Comparison of ENCODE assay signal across 8 mouse cellular contexts in the genomic region with DNA sequence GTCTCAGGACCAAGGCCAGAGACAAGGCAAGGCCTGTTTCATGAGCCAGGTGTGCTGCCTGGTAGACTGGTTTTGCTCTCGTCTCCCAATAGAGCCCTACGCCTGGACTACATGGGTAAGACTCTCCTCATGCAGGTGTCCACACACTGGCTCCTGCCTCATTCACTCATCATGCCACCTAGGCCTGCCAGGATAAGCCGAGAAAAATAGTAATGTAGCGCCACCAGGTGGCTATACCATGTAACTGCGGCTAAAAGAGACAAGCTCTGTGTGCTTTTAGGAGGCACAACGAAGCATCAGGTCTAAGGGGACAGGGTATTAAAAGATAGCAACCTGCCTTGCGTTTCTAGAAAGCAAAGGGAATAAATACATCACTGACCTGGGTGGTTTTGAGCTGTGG. TPM values are rescaled to one million over a fixed set of nuclear protein-coding genes. Genes with fewer than 3 reads are reported as not detected.
A peak's percentile ranks its signal among the peaks of the same experiment; 100 is the strongest.
DNase-seq lines count a peak whose midpoint lies in the region; ATAC-seq and TF ChIP-seq lines count a peak whose summit lies in the region.

No protein-coding gene starts in this region.

- H3K27me3 ChIP-seq in forebrain, embryonic 14.5 days (replicated peaks; ENCODE audit: control insufficient read depth, insufficient read depth, low read length), result 0 out of 2 replicates have a peak, but pooled peaks cover 16% of the 10 kb centered on the region
- peaks cover 31% of the 10 kb centered on the region for H3K27me3 ChIP-seq in forebrain, embryonic 12.5 days
- H3K27me3 ChIP-seq in spleen, adult 2 months (ENCODE audit: control insufficient read depth, insufficient read depth, low read length), result no peaks in the 10 kb centered on the region
- no peaks in the 10 kb centered on the region for H3K27me3 ChIP-seq in hindbrain, postnatal 0 days (ENCODE audit: insufficient read depth, low read length)
- no peaks in the 10 kb centered on the region for H3K27me3 ChIP-seq in liver, adult 2 months (ENCODE audit: control insufficient read depth, insufficient read depth, low read length)

- H3K79me2 ChIP-seq in liver, adult 2 months (ENCODE audit: control insufficient read depth, insufficient read depth, low read length), result no peaks in the 10 kb centered on the region

- H3K9ac ChIP-seq in forebrain, embryonic 14.5 days (ENCODE audit: low read length), result no peak overlapping the region
- H3K9ac ChIP-seq in forebrain, embryonic 12.5 days, result no peak overlapping the region
- H3K9ac ChIP-seq in hindbrain, postnatal 0 days (replicated peaks; ENCODE audit: low read length), result no peak overlapping the region
- H3K9ac ChIP-seq in liver, adult 2 months (ENCODE audit: low read depth, low read length), result no peak overlapping the region

- DNase-seq in forebrain, embryonic 14.5 days (ENCODE audit: low spot score), result peak; percentile 64
- DNase-seq in spleen, adult 2 months (ENCODE audit: low read depth in 1 of 2, low spot score in 2 of 2), result no peak
- DNase-seq in spleen, adult 12 weeks (ENCODE audit: low spot score), result no peak
- DNase-seq in cerebellum, adult 8-10 months, result peak; percentile 43
- DNase-seq in hindbrain, postnatal 0 days (ENCODE audit: low spot score), result peak; percentile 78
- DNase-seq in liver, adult 2 months (ENCODE audit: extremely low read depth, low read depth, low spot score), result peak; percentile 51
- DNase-seq in retina, postnatal 7 days (ENCODE audit: low read depth, low spot score), result peak; percentile 32

- H3K27ac ChIP-seq in forebrain, embryonic 14.5 days (ENCODE audit: low read depth, low read length), result no peak overlapping the region
- no peak overlapping the region for H3K27ac ChIP-seq in forebrain, embryonic 12.5 days
- no peak overlapping the region for H3K27ac ChIP-seq in spleen, adult 2 months (ENCODE audit: insufficient read depth, low read length)
- no peak overlapping the region for H3K27ac ChIP-seq in hindbrain, postnatal 0 days
- no peak overlapping the region for H3K27ac ChIP-seq in liver, adult 2 months (replicated peaks; ENCODE audit: insufficient read depth, low read depth, low read length)

- no peaks in the 10 kb centered on the region for H3K9me3 ChIP-seq in forebrain, embryonic 14.5 days (replicated peaks; ENCODE audit: control insufficient read depth, low read length)
- H3K9me3 ChIP-seq in forebrain, embryonic 12.5 days, result no peaks in the 10 kb centered on the region
- no peaks in the 10 kb centered on the region for H3K9me3 ChIP-seq in hindbrain, postnatal 0 days (ENCODE audit: low read length)

- no peak overlapping the region for H3K4me3 ChIP-seq in forebrain, embryonic 14.5 days (ENCODE audit: low read depth, low read length)
- no peak overlapping the region for H3K4me3 ChIP-seq in forebrain, embryonic 12.5 days (replicated peaks)
- no peak overlapping the region for H3K4me3 ChIP-seq in spleen, adult 2 months (ENCODE audit: extremely low read depth, insufficient read depth, insufficient read length)
- no peak overlapping the region for H3K4me3 ChIP-seq in hindbrain, postnatal 0 days (ENCODE audit: low read length)
- no peak overlapping the region for H3K4me3 ChIP-seq in liver, adult 2 months (ENCODE audit: insufficient read depth, low read depth, low read length)

- no peaks in the 10 kb centered on the region for H3K36me3 ChIP-seq in forebrain, embryonic 14.5 days (ENCODE audit: control insufficient read depth, insufficient read depth, low read length)
- H3K36me3 ChIP-seq in forebrain, embryonic 12.5 days (replicated peaks), result no peaks in the 10 kb centered on the region
- H3K36me3 ChIP-seq in spleen, adult 2 months (ENCODE audit: control insufficient read depth, insufficient read depth, low read length), result no peaks in the 10 kb centered on the region
- H3K36me3 ChIP-seq in hindbrain, postnatal 0 days (ENCODE audit: insufficient read depth, low read length), result no peaks in the 10 kb centered on the region
- H3K36me3 ChIP-seq in liver, adult 2 months (ENCODE audit: control insufficient read depth, insufficient read depth, low read length), result peaks cover 11% of the 10 kb centered on the region

- WGBS in forebrain, embryonic 14.5 days, result 19% methylated on average over 7 of the region's 7 CpGs
- 18% methylated on average over 7 of the region's 7 CpGs for WGBS in forebrain, embryonic 12.5 days
- 17% methylated on average over 7 of the region's 7 CpGs for WGBS in spleen, adult 2 months
- 22% methylated on average over 7 of the region's 7 CpGs for WGBS in hindbrain, postnatal 0 days
- 18% methylated on average over 7 of the region's 7 CpGs for WGBS in liver, adult 2 months

- H3K4me2 ChIP-seq in forebrain, embryonic 14.5 days (ENCODE audit: low read length), result no peak overlapping the region
- no peak overlapping the region for H3K4me2 ChIP-seq in forebrain, embryonic 12.5 days
- H3K4me2 ChIP-seq in hindbrain, postnatal 0 days (ENCODE audit: low read depth, low read length), result no peak overlapping the region

- H3K4me1 ChIP-seq in forebrain, embryonic 14.5 days (ENCODE audit: control insufficient read depth, insufficient read depth, low read length), result peaks cover 12% of the 10 kb centered on the region
- peaks cover 22% of the 10 kb centered on the region for H3K4me1 ChIP-seq in forebrain, embryonic 12.5 days
- no peaks in the 10 kb centered on the region for H3K4me1 ChIP-seq in spleen, adult 2 months (ENCODE audit: control insufficient read depth, insufficient read depth, insufficient read length)
- peaks cover 20% of the 10 kb centered on the region for H3K4me1 ChIP-seq in hindbrain, postnatal 0 days (ENCODE audit: insufficient read depth, low read length)
- peaks cover 10% of the 10 kb centered on the region for H3K4me1 ChIP-seq in liver, adult 2 months (ENCODE audit: control insufficient read depth, insufficient read depth, low read length)

- TF ChIP-seq CTCF in spleen, adult 2 months (IDR thresholded peaks at IDR 0.05; ENCODE audit: extremely low read depth, insufficient read depth, insufficient read length, insufficient replicate concordance), result peak; percentile 43; the same call in 1 of the 2 replicates
- peak; percentile 85 for TF ChIP-seq CTCF in hindbrain, postnatal 0 days (IDR thresholded peaks at IDR 0.05; ENCODE audit: low read depth)
- peak; percentile 62 for TF ChIP-seq CTCF in liver, adult 2 months (IDR thresholded peaks at IDR 0.05; ENCODE audit: low read depth, low read length)

- no peak for TF ChIP-seq POLR2A in spleen, adult 2 months (IDR thresholded peaks at IDR 0.05; ENCODE audit: low read depth, low read length)
- no peak for TF ChIP-seq POLR2A in liver, adult 2 months (IDR thresholded peaks at IDR 0.05; ENCODE audit: extremely low read depth, insufficient read depth, low read length)

- no peak for ATAC-seq in forebrain, embryonic 14.5 days
- no peak for ATAC-seq in forebrain, embryonic 12.5 days (ENCODE audit: low FRiP score)
- no peak; the same call in 1 of the 2 replicates for ATAC-seq in hindbrain, postnatal 0 days

RNA-seq across cellular contexts. Expression of a gene that starts 8.6 kb away (rescaled TPM):
- polyA plus RNA-seq in forebrain, embryonic 14.5 days (2014; fragmentation: Nextera tagmentation; extraction: Ambion mirVana), result 0.54 and 0.62 TPM in 2 replicates
- polyA plus RNA-seq in forebrain, embryonic 12.5 days (2016; fragmentation: Nextera tagmentation; extraction: Ambion mirVana), result 1.2 and 1.7 TPM in 2 replicates
- polyA plus RNA-seq in spleen, adult 2 months (2012; rRNA removed), result 58.9 and 64.3 TPM in 2 replicates
- 10.7 and 16.3 TPM in 2 replicates for total RNA-seq in hindbrain, postnatal 0 days (2014; rRNA removed)
- polyA plus RNA-seq in hindbrain, postnatal 0 days (2015; fragmentation: Nextera tagmentation; extraction: Ambion mirVana), result 2.2 and 2.5 TPM in 2 replicates
- total RNA-seq in liver, adult 2 months (2014; rRNA removed), result 8.0 and 16.8 TPM in 2 replicates
- 29.1 and 45.5 TPM in 2 replicates for polyA plus RNA-seq in liver, adult 2 months (2012; rRNA removed)

RNA-seq across cellular contexts. Expression of a gene that starts 8.9 kb away (rescaled TPM):
- 0.30 and 0.40 TPM in 2 replicates for polyA plus RNA-seq in forebrain, embryonic 14.5 days (2014; fragmentation: Nextera tagmentation; extraction: Ambion mirVana)
- 0.42 and 0.43 TPM in 2 replicates for polyA plus RNA-seq in forebrain, embryonic 12.5 days (2016; fragmentation: Nextera tagmentation; extraction: Ambion mirVana)
- polyA plus RNA-seq in spleen, adult 2 months (2012; rRNA removed), result 2.9 and 3.0 TPM in 2 replicates
- total RNA-seq in hindbrain, postnatal 0 days (2014; rRNA removed), result 5.7 and 6.8 TPM in 2 replicates
- polyA plus RNA-seq in hindbrain, postnatal 0 days (2015; fragmentation: Nextera tagmentation; extraction: Ambion mirVana), result 6.2 and 7.1 TPM in 2 replicates
- total RNA-seq in liver, adult 2 months (2014; rRNA removed), result 4.4 and 5.5 TPM in 2 replicates
- 13.1 and 20.8 TPM in 2 replicates for polyA plus RNA-seq in liver, adult 2 months (2012; rRNA removed)

RNA-seq across cellular contexts. Expression of a gene that starts 13.3 kb away (rescaled TPM):
- not detected in 2 replicates for polyA plus RNA-seq in forebrain, embryonic 14.5 days (2014; fragmentation: Nextera tagmentation; extraction: Ambion mirVana)
- polyA plus RNA-seq in forebrain, embryonic 12.5 days (2016; fragmentation: Nextera tagmentation; extraction: Ambion mirVana), result 0.17 TPM in 1 of 2 replicates, not detected in the other
- 3.5 and 5.5 TPM in 2 replicates for polyA plus RNA-seq in spleen, adult 2 months (2012; rRNA removed)
- total RNA-seq in hindbrain, postnatal 0 days (2014; rRNA removed), result 1.2 TPM in 2 replicates
- polyA plus RNA-seq in hindbrain, postnatal 0 days (2015; fragmentation: Nextera tagmentation; extraction: Ambion mirVana), result 1.4 and 1.7 TPM in 2 replicates
- not detected in 2 replicates for total RNA-seq in liver, adult 2 months (2014; rRNA removed)
- not detected in 2 replicates for polyA plus RNA-seq in liver, adult 2 months (2012; rRNA removed)

RNA-seq across cellular contexts. Expression of a gene that starts 26.7 kb away (rescaled TPM):
- not detected in 2 replicates for polyA plus RNA-seq in forebrain, embryonic 14.5 days (2014; fragmentation: Nextera tagmentation; extraction: Ambion mirVana)
- polyA plus RNA-seq in forebrain, embryonic 12.5 days (2016; fragmentation: Nextera tagmentation; extraction: Ambion mirVana), result not detected in 2 replicates
- polyA plus RNA-seq in spleen, adult 2 months (2012; rRNA removed), result not detected in 2 replicates
- total RNA-seq in hindbrain, postnatal 0 days (2014; rRNA removed), result not detected in 2 replicates
- polyA plus RNA-seq in hindbrain, postnatal 0 days (2015; fragmentation: Nextera tagmentation; extraction: Ambion mirVana), result not detected in 2 replicates
- not detected in 2 replicates for total RNA-seq in liver, adult 2 months (2014; rRNA removed)
- polyA plus RNA-seq in liver, adult 2 months (2012; rRNA removed), result not detected in 2 replicates

RNA-seq across cellular contexts. Expression of a gene that starts 36.6 kb away (rescaled TPM):
- polyA plus RNA-seq in forebrain, embryonic 14.5 days (2014; fragmentation: Nextera tagmentation; extraction: Ambion mirVana), result 0.38 TPM in 1 of 2 replicates, not detected in the other
- not detected in 2 replicates for polyA plus RNA-seq in forebrain, embryonic 12.5 days (2016; fragmentation: Nextera tagmentation; extraction: Ambion mirVana)
- not detected in 2 replicates for polyA plus RNA-seq in spleen, adult 2 months (2012; rRNA removed)
- total RNA-seq in hindbrain, postnatal 0 days (2014; rRNA removed), result 0.47 TPM in 1 of 2 replicates, not detected in the other
- 0.16 and 0.29 TPM in 2 replicates for polyA plus RNA-seq in hindbrain, postnatal 0 days (2015; fragmentation: Nextera tagmentation; extraction: Ambion mirVana)
- not detected in 2 replicates for total RNA-seq in liver, adult 2 months (2014; rRNA removed)
- polyA plus RNA-seq in liver, adult 2 months (2012; rRNA removed), result not detected in 2 replicates

Comparison
In these comparisons a context has a peak if more than half of its experiments do, and no peak if none do; other contexts are left out.
1. DNase-seq: peak in forebrain, embryonic 14.5 days (single experiment), cerebellum, adult 8-10 months (single experiment), hindbrain, postnatal 0 days (single experiment), liver, adult 2 months (single experiment) and retina, postnatal 7 days (single experiment); none in spleen, adult 2 months (0 of 2) and spleen, adult 12 weeks (single experiment).
2. Peak in every context shown above with its lines, with median percentiles within 50 percentile points of each other: CTCF ChIP-seq.